Mouse (Mus musculus) limb, embryonic 10.5 days (tissue): ENCODE measurements at regions not wholly inside any gene's neighbourhood (a gene's known extent, or its start where the extent isn't known, plus 50 kb on each side); places are given as distances from the start of the nearest gene placed in this dataset.

ENCODE experiments used
- DNase-seq: peaks from one replicate; pipeline ENCODE4 v3.0.0-alpha.2; 2017; ENCODE audit warnings: low spot score
- H3K27ac ChIP-seq: fragments of 300-500 bp; sonication (generic); 2 replicates; pipeline ENCODE4 v1.5.1; 2016; ENCODE audit warnings: mild to moderate bottlenecking
- H3K27me3 ChIP-seq: fragments of 300-500 bp; sonication (generic); 2 replicates; pipeline ENCODE4 v1.6.1; 2016; ENCODE audit warnings: low read depth, mild to moderate bottlenecking; ENCODE audit not compliant: poor library complexity, severe bottlenecking
- H3K36me3 ChIP-seq: fragments of 300-500 bp; sonication (generic); 2 replicates; pipeline ENCODE4 v1.6.1; 2016; ENCODE audit warnings: mild to moderate bottlenecking, moderate library complexity
- H3K4me1 ChIP-seq: fragments of 300-500 bp; sonication (generic); 2 replicates; pipeline ENCODE4 v1.6.1; 2016
- H3K4me3 ChIP-seq: fragments of 300-500 bp; sonication (generic); 2 replicates; pipeline ENCODE4 v1.5.1; 2016; ENCODE audit warnings: mild to moderate bottlenecking, moderate library complexity
- H3K9me3 ChIP-seq: fragments of 300-500 bp; sonication (generic); replicated peaks from 2 replicates; pipeline ENCODE4 v1.6.1; 2016; ENCODE audit warnings: mild to moderate bottlenecking
- WGBS: fragments of 180-500 bp; shearing (Covaris S2); methylation state at CpG from one replicate; pipeline ENCODE4 v1.1.7; 2016; 5-methylcytosine and 5-hydroxymethylcytosine counted together

DNA sequence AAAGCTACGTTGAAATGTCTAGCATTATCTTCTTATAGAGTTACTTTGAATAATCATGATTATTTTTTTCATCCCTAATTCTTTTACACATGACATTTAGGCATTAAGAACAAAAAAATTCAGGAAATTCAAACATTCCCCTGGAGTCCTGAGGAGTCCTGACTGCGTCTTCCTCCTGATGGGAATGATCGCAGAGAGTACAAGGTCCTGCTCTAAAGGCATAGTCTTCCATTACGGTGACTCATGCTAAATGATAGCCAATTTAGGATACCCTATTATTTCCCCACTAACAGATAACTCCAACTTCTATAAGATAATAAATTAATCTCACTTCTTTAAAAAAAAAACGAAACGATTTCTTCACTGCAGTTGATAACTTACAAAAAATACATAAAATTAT is 292.2 kb downstream of the Spry2 start:
- Histone ChIP-seq H3K9me3 (no peaks in the 10 kb centered on the region), H3K36me3 (no peaks in the 10 kb centered on the region), H3K4me3 (no peak overlapping the region), H3K4me1 (peaks cover 11% of the 10 kb centered on the region), H3K27me3 (no peaks in the 10 kb centered on the region; the same call in 1 of the 2 replicates), H3K27ac (no peak overlapping the region)
- 91% methylated on average over 6 of the region's 6 CpGs for WGBS
- DNase-seq: no peak

DNA sequence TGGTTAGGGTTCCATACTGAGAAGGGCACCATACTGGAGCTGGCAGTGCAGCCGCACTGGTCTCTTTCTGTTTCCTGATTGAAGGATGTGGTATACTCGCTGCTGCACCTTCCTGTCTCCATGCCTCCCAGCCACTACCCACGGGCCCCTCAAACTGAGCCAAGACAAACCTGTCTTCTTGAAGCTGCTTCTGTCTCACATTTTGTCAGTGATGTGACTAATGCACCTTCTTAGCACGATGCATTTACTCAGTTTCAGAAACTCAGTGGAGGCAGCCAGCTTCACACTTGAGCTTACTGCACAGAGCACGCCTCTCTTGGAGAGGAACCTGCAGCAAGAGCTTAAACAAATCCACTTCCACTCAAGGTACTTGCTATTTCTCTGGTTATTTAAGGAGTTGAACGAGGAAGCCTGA is 293.6 kb downstream of the Spry2 start:
- H3K4me1 ChIP-seq: peaks cover 13% of the 10 kb centered on the region; the same call in 1 of the 2 replicates
- no peak overlapping the region for H3K4me3 ChIP-seq
- H3K36me3 ChIP-seq: no peaks in the 10 kb centered on the region
- 75% methylated on average over 6 of the region's 6 CpGs for WGBS
- H3K9me3 ChIP-seq: no peaks in the 10 kb centered on the region
- H3K27me3 ChIP-seq: no peaks in the 10 kb centered on the region; the same call in 1 of the 2 replicates
- no peak overlapping the region; the same call in 1 of the 2 replicates for H3K27ac ChIP-seq
- DNase-seq: no peak

DNA sequence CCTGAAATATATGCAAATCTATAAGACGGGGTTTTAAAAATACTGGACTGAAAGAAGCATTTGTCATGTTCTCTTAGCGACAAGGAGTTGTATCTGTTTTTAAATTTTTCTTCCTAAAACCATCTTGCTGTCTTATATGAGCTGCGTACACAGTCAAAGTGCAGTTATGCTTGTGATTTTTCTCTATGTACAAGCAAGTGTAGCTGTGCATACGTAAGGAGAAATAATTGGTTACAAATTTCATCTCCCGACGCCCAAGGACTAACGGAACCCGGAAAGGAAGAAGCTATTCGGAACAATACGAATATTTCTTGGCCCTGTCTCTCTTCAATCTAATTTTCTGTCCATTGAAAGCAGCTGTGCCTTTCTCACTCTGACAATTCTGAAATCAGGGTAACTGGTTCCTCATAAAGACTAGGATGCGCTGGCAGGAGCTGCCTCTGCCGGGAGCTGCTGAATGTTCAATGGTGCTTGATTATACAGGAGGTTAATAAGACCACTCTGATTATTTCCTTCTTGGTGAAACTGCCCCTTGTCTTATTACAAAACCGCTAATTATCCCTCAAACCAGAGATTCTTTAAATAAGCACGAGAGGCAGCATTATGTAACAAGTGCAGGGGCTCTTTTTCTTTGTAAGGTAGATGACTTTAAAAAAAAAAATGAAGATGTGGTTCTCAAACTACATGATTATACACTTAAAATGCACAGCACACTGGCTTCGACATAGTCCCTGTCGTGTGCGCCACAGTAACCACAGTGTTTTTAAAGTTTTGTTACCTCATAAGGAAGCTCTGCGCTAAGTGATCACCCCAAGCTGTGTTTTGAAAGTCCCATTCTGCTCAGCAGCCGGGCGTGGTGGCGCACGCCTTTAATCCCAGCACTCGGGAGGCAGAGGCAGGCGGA is 296.8 kb downstream of the Spry2 start:
- Histone ChIP-seq H3K4me3 (no peak overlapping the region), H3K27ac (no peak overlapping the region), H3K36me3 (no peaks in the 10 kb centered on the region), H3K4me1 (peaks cover 13% of the 10 kb centered on the region; the same call in 1 of the 2 replicates), H3K27me3 (no peaks in the 10 kb centered on the region), H3K9me3 (no peaks in the 10 kb centered on the region)
- 94% methylated on average over 24 of the region's 24 CpGs for WGBS
- no peak for DNase-seq

DNA sequence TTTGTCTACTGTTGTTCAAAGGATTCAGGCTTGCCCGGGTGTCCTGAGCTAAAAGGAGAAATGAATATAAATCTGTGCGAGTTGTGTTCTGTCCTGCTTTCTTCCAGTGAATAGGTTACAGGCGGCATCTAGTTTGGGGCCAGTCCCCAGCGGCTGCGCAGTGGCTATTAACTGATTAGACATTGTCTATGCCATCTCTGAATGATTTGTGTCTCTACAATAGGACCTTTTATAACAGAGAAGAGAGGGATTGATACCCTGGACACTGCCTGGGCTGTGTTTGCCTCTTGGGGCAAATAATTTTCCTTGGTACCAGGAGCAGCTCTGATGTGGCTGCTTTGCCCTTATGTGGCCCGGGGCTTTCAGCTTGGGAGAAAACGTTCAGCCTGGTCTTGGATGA is 306.9 kb downstream of the Spry2 start:
- Histone ChIP-seq H3K36me3 (no peaks in the 10 kb centered on the region), H3K4me3 (no peak overlapping the region), H3K27ac (0 out of 2 replicates have a peak overlapping the region, but pooled peaks have one; percentile 9), H3K9me3 (no peaks in the 10 kb centered on the region), H3K27me3 (no peaks in the 10 kb centered on the region), H3K4me1 (peaks cover 39% of the 10 kb centered on the region)
- DNase-seq: no peak
- WGBS: 87% methylated on average over 7 of the region's 7 CpGs

DNA sequence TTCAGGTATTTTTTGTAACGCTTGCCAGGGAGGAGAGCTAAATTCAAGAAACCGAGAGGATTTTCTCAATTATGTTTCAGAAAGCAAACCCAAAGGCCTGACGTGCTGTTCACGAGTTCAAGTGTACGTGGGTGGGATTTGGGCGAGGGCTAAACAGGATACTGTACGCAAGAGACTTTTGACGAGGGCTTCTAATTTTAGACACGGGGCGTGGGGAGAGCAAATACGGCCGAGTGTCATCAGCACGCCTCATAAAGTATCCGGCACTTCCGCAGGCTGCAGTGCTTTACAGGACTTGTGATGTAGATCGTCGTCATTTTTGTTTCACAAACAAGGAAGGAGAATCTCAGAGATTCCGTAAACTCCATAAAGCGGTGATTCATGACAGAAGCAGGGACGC is 307.4 kb downstream of the Spry2 start:
- Histone ChIP-seq H3K4me1 (peaks cover 44% of the 10 kb centered on the region), H3K4me3 (no peak overlapping the region), H3K9me3 (no peaks in the 10 kb centered on the region), H3K27ac (0 out of 2 replicates have a peak overlapping the region, but pooled peaks have one; percentile 9), H3K36me3 (no peaks in the 10 kb centered on the region), H3K27me3 (no peaks in the 10 kb centered on the region)
- no peak for DNase-seq
- 92% methylated on average over 20 of the region's 20 CpGs for WGBS

DNA sequence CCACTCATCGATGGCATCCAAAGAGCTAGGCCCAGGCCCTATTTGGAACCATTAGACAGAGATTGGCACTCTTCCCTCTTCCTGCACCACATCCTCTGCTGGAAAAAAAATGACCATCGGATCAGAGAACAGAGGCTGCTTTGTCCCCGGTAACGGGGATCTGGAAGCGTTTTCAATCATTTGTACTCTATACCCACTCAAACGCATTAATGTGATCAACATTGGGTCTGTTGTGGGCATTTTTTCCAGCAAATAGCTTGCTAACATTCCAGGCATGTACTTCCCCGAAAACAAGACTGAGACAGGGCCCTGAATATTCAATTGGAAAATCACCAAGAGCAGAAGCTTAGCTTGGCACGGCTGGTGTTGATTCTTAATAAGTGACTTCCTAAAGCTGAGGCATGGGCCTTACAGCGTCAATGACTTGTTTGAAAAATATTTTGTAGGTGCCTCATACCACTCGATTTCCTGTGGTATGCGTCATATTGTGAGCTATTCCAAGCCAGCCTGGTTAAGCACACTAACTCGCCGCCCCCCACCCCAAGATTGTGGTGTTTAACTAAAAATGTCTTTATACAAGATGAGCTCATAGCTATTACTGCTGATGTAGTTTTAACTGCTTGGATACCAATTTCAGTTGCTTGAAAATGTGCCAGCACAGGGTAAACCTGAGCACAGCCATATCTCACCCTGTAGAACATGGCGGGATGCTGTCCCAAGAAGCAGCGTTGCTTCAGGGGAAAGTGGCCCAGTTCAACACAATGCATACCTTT is 308.0 kb downstream of the Spry2 start:
- peaks cover 51% of the 10 kb centered on the region for H3K4me1 ChIP-seq
- no peaks in the 10 kb centered on the region for H3K36me3 ChIP-seq
- DNase-seq: peak; percentile 33
- H3K4me3 ChIP-seq: no peak overlapping the region
- no peaks in the 10 kb centered on the region for H3K9me3 ChIP-seq
- H3K27me3 ChIP-seq: no peaks in the 10 kb centered on the region
- peak overlapping the region; percentile 54; the same call in 1 of the 2 replicates for H3K27ac ChIP-seq
- 78% methylated on average over 15 of the region's 15 CpGs for WGBS

DNA sequence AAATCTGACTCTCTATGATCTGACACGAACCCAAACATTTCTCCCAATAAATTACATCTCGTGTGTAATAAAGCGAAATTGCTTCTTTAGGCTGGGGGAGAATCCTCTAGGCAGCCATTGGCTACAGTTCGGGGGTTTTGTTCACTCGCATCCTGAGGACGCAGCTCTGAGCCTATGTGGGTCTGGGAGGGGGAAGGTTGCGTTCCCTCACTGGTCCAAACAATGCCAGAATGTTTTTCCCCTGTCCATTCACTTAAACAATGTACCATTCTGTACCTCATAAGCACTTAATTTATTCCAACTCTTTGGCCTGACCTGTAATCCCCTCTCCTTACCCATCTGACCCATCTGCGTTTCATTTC is 308.6 kb downstream of the Spry2 start:
- Histone ChIP-seq H3K4me1 (peaks cover 55% of the 10 kb centered on the region), H3K9me3 (no peaks in the 10 kb centered on the region), H3K27ac (peak overlapping the region; percentile 54; the same call in 1 of the 2 replicates)

DNA sequence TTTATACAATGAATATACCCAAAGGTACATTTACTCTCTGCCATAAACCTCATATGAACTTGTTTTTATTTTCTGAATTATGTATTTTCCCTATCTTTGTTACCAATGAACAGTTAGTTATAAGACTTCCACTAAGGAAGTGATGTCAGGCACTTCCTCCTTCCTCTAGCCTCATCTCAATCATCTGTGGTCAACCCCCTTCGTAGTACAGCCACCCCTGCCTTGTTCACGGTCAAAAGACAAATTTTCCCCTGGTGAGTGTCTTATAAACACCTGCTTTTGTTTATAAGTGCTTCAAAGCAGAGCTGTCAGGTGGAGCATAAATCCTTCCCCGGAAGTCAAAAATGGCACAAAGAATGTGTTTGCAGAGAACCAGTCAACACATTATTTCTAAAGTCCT is 312.0 kb downstream of the Spry2 start:
- 25% methylated on average over 3 of the region's 3 CpGs for WGBS
- Histone ChIP-seq H3K4me3 (no peak overlapping the region), H3K27ac (no peak overlapping the region), H3K36me3 (no peaks in the 10 kb centered on the region), H3K4me1 (peaks cover 42% of the 10 kb centered on the region), H3K27me3 (no peaks in the 10 kb centered on the region), H3K9me3 (no peaks in the 10 kb centered on the region)
- no peak for DNase-seq

More for the DNA sequence above, 308.6 kb downstream of the Spry2 start:
- DNase-seq: no peak
- no peak overlapping the region for H3K4me3 ChIP-seq
- H3K36me3 ChIP-seq: no peaks in the 10 kb centered on the region
- 81% methylated on average over 8 of the region's 8 CpGs for WGBS
- no peaks in the 10 kb centered on the region for H3K27me3 ChIP-seq

DNA sequence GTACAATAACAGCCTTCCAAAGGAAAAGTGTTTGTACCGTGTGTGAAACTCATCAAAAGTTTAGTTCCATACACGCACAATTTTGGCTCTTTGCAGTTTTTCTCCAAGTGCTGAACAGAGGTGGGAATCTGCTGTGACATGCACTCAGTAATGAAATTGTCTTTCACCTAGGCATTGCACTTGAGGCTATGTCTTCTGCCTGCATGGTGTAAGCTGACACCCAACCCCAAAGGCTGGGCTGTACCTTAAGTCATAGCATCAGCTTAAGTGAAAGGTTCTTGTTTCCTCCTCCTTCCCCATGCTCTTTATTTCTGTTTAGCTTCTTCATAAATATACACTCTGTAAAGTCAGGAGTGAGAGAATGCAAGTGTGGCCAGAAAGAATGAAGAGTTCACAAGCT is 313.1 kb downstream of the Spry2 start:
- H3K4me3 ChIP-seq: no peak overlapping the region
- H3K9me3 ChIP-seq: no peaks in the 10 kb centered on the region
- no peak overlapping the region for H3K27ac ChIP-seq
- H3K36me3 ChIP-seq: no peaks in the 10 kb centered on the region
- peaks cover 31% of the 10 kb centered on the region for H3K4me1 ChIP-seq
- DNase-seq: no peak
- WGBS: 83% methylated on average over 2 of the region's 2 CpGs
- H3K27me3 ChIP-seq: no peaks in the 10 kb centered on the region

DNA sequence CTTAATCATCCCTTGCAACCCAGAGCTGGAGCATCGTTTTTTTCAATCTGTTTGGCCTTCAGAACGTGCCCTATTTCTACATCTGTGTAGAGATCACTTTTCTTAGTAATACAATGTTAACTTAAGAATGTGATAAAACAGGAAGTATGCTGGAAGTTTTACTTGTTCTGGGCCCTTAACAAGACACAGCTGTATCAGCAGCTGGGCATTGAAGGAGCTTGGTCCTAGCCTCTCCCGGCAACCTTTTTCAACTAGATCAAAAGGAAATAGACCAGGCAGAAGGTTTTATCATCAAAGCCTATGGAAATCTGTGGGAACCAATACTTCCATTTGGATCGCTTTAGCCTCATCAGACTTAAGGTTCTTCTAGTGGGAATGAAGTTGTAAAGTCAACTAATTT is 317.9 kb downstream of the Ndfip2 start:
- Histone ChIP-seq H3K36me3 (no peaks in the 10 kb centered on the region), H3K27ac (peak overlapping the region; percentile 50; the same call in 1 of the 2 replicates), H3K4me1 (peaks cover 50% of the 10 kb centered on the region), H3K4me3 (no peak overlapping the region), H3K27me3 (no peaks in the 10 kb centered on the region), H3K9me3 (no peaks in the 10 kb centered on the region)
- WGBS: 26% methylated on average over 4 of the region's 4 CpGs
- peak; percentile 46 for DNase-seq

DNA sequence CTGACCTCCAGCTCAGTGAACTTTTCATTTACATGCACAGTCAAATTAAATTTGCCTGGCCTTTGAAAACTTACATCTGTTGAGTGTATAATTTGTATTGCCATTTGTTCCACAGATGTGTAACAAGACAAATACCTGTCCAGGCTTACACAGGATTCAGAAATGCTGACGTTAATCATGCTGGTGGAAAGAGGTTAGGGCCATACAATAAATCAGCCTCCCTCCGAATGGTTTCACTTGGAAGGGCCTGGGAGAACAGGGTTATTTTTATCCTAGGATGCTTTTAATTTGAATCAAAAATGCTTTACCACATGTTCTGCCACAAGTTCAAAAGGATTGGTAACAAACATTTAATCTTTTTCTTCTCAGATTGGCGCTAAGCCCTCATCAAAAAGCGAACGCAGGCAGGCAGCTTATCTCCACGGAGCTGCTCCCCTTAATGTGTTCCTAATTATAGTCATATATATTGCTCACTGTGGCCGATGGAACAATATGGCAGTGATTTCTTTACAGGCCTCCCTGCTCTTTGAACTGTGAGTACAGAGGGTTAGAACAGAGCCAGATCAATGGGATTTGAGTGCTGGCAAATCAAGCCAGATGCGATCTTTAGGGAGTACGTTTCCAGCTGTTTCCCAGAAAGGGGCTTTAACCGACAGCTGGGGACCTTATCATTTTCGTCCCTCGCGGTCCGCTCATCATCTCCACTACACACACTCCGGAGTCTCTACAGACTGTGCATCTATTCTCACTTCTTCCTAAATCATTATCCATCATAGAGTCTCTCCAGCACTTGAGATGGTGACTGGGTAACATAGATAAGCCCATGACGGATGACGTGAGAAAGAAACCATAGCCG is 313.9 kb downstream of the Ndfip2 start:
- H3K4me1 ChIP-seq: peaks cover 57% of the 10 kb centered on the region
- WGBS: 18% methylated on average over 18 of the region's 18 CpGs
- H3K4me3 ChIP-seq: peak overlapping the region; percentile 16
- no peaks in the 10 kb centered on the region for H3K36me3 ChIP-seq
- no peaks in the 10 kb centered on the region for H3K27me3 ChIP-seq
- H3K9me3 ChIP-seq: no peaks in the 10 kb centered on the region
- peak; percentile 62 for DNase-seq
- no peak overlapping the region for H3K27ac ChIP-seq

DNA sequence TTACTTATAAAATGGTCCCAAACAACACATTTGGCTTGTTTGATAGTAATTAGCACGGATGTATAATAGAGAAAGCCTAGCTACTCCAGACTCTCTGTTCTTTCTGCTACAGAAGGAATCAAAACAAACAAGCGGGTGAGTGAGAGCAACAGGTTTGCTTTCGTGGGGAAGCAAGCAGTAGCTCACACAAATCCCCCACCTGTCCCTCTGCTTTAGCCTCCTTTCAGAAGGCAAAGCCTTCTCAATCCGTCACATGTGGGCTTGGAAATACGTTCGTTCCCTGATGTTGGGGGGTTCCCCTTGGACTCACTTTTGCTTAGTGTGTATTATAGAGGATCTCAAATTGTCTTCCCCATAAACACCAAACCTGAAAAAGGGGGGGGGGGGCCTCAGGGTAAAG is 311.8 kb downstream of the Ndfip2 start:
- H3K4me3 ChIP-seq: no peak overlapping the region
- WGBS: 68% methylated on average over 6 of the region's 6 CpGs
- H3K9me3 ChIP-seq: no peaks in the 10 kb centered on the region
- no peak for DNase-seq
- no peaks in the 10 kb centered on the region for H3K36me3 ChIP-seq
- no peak overlapping the region for H3K27ac ChIP-seq
- H3K27me3 ChIP-seq: no peaks in the 10 kb centered on the region
- H3K4me1 ChIP-seq: peaks cover 36% of the 10 kb centered on the region
